Mouse (Mus musculus) CD4-positive, CD25-positive, alpha-beta regulatory T cell, adult 4 months (primary cell): ENCODE results near the gene Dach1. TPM values are rescaled to one million over a fixed set of nuclear protein-coding genes. Genes with fewer than 3 reads are reported as not detected.

Experiments
- ATAC-seq: one replicate; pipeline ENCODE4 v1.8.0; 2017
- polyA plus RNA-seq, 2 experiments: library from polyadenylated mRNA; unstranded; fragments of 100-300 nt; shearing (Covaris generic); gene quantifications; one replicate each; pipeline ENCODE4 v1.2.1; 2017

Dach1 gene
- polyA plus RNA-seq, 2 experiments from 2014 or later: not detected

DNA sequence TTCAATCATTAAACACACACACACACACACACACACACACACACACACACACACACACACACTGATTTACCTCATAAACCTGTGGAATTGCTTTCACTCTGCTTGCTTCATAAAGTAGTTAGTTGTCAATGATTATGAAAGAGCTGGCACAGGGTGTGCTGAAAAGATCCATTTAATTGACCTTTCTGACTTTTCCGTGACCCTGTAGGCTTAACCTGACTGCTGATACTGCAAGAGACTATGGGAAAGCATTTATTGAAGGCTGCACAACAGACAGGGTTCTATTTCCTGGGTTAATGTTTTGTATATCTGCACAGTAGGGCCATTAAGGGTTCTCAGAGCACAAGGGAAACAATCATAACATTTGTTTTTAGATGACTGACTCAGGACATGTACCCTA is 321.9 kb downstream of the Dach1 start:
- no peak for ATAC-seq

DNA sequence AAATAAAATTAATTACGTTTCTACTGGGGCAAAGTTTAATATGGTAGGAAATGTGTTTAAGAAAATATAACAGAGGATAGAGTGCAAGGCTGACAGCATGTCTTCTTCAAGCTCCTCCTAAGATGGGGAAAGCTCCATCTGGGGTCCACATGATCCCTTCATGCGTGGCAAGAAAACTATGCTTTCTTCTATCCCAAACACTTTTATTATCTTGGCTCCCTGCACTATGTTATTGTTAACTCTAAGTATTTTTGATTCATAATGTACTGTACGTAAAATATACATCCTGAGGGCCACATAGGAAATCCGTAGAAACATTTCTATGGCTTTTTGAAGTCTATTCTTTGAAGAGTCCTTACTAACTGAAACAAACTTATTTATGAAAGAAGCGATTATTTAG is 330.3 kb downstream of the Dach1 start:
- ATAC-seq: no peak

DNA sequence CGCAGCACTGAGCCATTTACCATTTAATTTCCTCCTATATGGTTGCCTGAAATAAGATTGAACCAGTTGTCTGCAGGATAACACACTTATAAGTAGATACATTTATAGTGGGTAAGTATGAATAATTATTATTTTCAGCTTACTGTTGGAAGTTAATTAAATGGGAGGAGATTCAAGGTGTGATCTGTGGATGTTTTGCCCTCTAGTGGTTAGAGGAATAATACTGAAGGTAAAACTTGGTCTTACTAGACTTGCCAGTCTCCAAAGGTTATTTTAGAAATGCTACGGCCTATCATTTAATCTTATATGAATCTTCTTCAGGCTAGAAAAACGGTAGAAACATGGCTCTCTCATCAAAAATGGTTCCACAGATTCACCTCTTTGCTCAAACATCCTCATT is 339.7 kb downstream of the Dach1 start:
- no peak for ATAC-seq

DNA sequence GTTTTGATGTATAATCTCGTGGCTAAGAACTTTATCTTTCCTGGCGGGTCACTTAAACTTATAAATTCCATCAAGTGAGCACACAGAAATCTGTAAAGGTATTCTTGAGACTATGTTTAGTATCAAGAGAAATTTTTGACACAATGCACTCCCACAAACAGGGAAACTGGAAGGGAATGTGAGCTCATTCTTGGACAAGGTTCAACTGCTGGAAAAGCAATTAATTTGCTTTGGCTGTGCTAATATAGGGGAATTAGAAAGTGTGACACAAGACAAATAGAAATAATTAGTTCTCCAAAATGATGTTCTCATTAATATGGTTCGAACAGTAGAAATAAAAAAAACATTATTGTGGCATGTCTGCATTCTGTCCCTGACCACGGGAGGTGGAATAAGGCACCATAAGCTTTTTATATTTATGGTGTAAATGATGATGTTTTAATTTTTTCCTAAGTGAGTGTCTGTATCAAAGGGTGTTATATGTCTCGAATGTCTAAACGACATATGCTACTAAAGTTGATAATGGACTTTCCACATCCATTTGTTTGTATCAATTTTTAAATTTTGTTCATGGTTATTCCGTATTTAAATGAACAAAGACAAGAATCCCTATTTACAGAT is 354.9 kb downstream of the Dach1 start:
- no peak for ATAC-seq

DNA sequence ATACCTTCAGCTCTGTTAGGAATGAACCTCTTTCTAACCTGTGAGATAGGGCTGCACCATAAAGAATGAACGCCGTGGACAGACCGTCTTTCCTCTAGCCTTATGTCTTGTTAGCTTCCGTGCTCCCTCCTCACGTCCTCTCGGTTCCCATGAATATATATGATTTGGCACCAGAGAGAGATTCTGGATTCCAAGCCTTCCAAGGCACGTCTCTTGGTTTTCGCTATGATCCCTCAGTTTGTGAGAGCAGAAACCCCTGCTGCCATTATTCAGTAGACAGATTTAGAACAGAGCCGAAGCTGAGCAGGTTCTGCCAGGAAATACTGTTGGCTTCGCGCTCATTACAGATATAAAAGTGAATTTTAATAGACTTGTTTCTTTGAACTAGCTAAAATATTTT is 356.0 kb downstream of the Dach1 start:
- ATAC-seq: no peak

DNA sequence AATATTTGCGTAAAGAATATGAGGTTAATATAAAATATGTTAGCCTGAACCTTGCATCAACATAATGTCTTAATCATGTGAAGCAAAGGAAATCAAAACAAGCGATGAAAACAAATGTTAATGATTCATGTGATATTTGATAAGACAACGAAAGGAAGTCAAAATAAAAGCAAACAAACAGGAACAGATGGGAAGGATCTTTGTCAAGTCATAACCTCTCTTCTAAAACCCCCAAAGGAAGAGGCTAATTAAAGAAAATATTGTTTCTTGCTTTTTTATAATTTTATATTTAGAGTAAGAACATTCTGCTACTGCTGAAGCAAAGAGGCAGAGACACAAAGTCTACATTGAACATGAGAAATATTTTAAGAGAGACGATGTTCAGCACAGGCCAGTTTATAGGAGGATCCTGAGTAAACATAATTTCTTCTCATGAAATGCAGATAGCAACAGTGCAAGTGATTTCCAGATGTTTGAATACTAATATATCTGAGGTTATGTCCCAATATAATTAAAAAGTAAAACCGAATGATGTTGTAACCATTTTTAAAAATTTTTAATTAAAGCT is 374.1 kb downstream of the Dach1 start:
- ATAC-seq: no peak

GRCm38 (mm10) chr14:97774135-97774767 is 395.3 kb downstream of the Dach1 start:
- ATAC-seq: no peak

DNA sequence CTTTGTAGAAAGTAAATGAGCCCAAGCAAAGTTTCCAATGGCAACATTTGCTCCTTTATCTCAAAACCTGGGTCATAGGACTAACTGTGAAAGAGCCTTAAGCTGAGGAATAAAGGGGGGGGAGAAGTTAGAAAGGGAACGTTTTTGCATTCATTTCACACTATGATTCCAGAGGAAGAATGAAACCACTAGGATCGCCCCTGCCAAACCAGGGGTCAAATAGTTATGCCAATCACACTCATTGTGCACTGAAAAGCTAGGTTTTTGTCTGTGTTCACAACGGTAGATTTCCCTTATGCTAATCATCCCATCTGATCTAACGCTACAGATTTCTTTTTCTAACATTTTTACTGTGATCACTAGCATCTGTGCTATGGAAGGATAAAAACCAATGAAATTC is 415.2 kb downstream of the Dach1 start:
- no peak for ATAC-seq

DNA sequence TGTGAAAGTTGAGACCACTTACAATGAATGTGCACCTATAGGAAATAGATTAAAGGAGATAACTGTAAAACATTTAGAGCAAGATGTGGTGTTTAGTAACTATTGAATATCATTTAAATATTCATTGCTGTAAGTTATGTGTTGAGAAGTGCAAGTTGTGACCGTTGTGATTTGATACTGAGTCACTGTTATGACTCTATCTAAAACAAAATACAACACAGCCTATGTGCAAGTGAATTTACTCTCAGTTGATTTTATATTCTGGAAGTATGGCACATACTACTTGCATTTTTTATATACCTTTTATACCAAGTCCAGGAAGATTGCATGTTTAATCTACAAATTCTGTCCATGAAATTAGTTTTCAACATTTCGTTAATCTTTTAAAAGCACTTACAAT is 415.6 kb downstream of the Dach1 start:
- no peak for ATAC-seq

- no peak for ATAC-seq
Measured at GRCm38 (mm10) chr14:97743252-97743651, 426.3 kb downstream of the Dach1 start.

GRCm38 (mm10) chr14:97742785-97743184 is 426.8 kb downstream of the Dach1 start:
- ATAC-seq: no peak
